ENCODE assay signal across 8 mouse cellular contexts in the genomic region with DNA sequence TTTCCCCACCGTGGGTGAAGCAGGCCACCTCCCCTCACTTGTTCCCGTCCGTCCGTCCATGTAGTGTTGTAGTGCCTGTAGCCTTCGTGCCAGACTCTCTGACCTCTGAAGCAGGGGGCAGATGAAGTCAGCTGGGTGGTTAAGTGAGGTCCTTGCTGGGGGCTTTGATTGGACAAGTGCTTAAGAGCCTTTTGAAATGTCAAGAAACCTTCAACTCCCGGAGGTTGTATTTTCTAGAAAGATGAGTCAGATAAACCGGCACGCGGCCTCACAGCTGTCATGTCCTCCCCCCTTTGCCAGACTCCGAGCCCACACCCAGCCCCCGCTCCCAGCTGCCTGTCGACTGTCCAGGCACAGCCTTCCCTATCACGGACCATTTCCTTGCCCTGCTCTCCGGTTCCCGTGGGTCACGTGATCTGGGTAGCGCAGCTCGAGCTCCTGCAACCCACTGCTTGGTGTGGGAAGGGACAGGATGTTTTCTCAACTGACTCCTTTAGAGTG. TPM values are rescaled to one million over a fixed set of nuclear protein-coding genes. Genes with fewer than 3 reads are reported as not detected.
A peak's percentile ranks its signal among the peaks of the same experiment; 100 is the strongest.
DNase-seq lines count a peak whose midpoint lies in the region; ATAC-seq and TF ChIP-seq lines count a peak whose summit lies in the region.

No protein-coding gene starts in this region.

- no peak overlapping the region; the same call in 1 of the 2 replicates for H3K4me2 ChIP-seq in liver, embryonic 14.5 days (ENCODE audit: low read depth)
- peak overlapping the region; percentile 22 for H3K4me2 ChIP-seq in neural tube, embryonic 15.5 days

- peak overlapping the region; percentile 59; the same call in 1 of the 2 replicates for H3K27ac ChIP-seq in heart, embryonic 10.5 days
- H3K27ac ChIP-seq in liver, embryonic 14.5 days, result no peak overlapping the region
- no peak overlapping the region for H3K27ac ChIP-seq in neural tube, embryonic 15.5 days (replicated peaks)
- H3K27ac ChIP-seq in cerebellum, adult 2 months (ENCODE audit: insufficient read depth, low read length), result no peak overlapping the region

- no peaks in the 10 kb centered on the region for H3K36me3 ChIP-seq in heart, embryonic 10.5 days
- no peaks in the 10 kb centered on the region for H3K36me3 ChIP-seq in liver, embryonic 14.5 days (replicated peaks; ENCODE audit: control insufficient read depth, insufficient read depth, low read depth)
- H3K36me3 ChIP-seq in neural tube, embryonic 15.5 days, result no peaks in the 10 kb centered on the region

- ATAC-seq in common myeloid progenitor, adult 5-6 weeks (replicated peaks; ENCODE audit: low read depth, poor library complexity, severe bottlenecking), result peak; percentile 32; the same call in 1 of the 2 replicates
- peak; percentile 26; the same call in 1 of the 2 replicates for ATAC-seq in liver, embryonic 14.5 days (ENCODE audit: insufficient read depth)
- no peak for ATAC-seq in neural tube, embryonic 15.5 days (ENCODE audit: low FRiP score)

- 9% methylated on average over 18 of the region's 18 CpGs for WGBS in heart, embryonic 10.5 days
- WGBS in liver, embryonic 14.5 days (ENCODE audit: insufficient replicate concordance), result 18% methylated on average over 18 of the region's 18 CpGs
- WGBS in neural tube, embryonic 15.5 days, result 46% methylated on average over 18 of the region's 18 CpGs
- 15% methylated on average over 18 of the region's 18 CpGs for WGBS in cerebellum, adult 2 months

- peaks cover 23% of the 10 kb centered on the region for H3K4me1 ChIP-seq in heart, embryonic 10.5 days
- no peaks in the 10 kb centered on the region for H3K4me1 ChIP-seq in liver, embryonic 14.5 days (replicated peaks; ENCODE audit: control insufficient read depth in 2 of 2, insufficient read depth in 2 of 2, low read length in 1 of 2)
- peaks cover 10% of the 10 kb centered on the region; the same call in 1 of the 2 replicates for H3K4me1 ChIP-seq in neural tube, embryonic 15.5 days
- H3K4me1 ChIP-seq in cerebellum, adult 2 months (ENCODE audit: control insufficient read depth, insufficient read depth, low read length), result no peaks in the 10 kb centered on the region

- H3K27me3 ChIP-seq in heart, embryonic 10.5 days (ENCODE audit: insufficient read depth, poor library complexity, severe bottlenecking), result no peaks in the 10 kb centered on the region
- H3K27me3 ChIP-seq in liver, embryonic 14.5 days (ENCODE audit: control insufficient read depth, insufficient read depth, low read length), result no peaks in the 10 kb centered on the region
- H3K27me3 ChIP-seq in neural tube, embryonic 15.5 days (replicated peaks), result no peaks in the 10 kb centered on the region
- no peaks in the 10 kb centered on the region for H3K27me3 ChIP-seq in cerebellum, adult 2 months (ENCODE audit: control insufficient read depth, insufficient read depth, low read length)

- TF ChIP-seq EP300 in liver, embryonic 14.5 days (IDR thresholded peaks at IDR 0.05; ENCODE audit: low read depth), result no peak

- peak overlapping the region; percentile 38 for H3K4me3 ChIP-seq in heart, embryonic 10.5 days
- no peak overlapping the region for H3K4me3 ChIP-seq in liver, embryonic 14.5 days (ENCODE audit: insufficient read depth in 1 of 2, low read depth in 2 of 2, low read length in 2 of 2)
- no peak overlapping the region for H3K4me3 ChIP-seq in neural tube, embryonic 15.5 days (replicated peaks)
- no peak overlapping the region for H3K4me3 ChIP-seq in cerebellum, adult 2 months (replicated peaks; ENCODE audit: insufficient read depth, low read depth, low read length)

- H3K9me3 ChIP-seq in heart, embryonic 10.5 days, result no peaks in the 10 kb centered on the region
- no peaks in the 10 kb centered on the region for H3K9me3 ChIP-seq in liver, embryonic 14.5 days (ENCODE audit: control insufficient read depth, low read length)
- no peaks in the 10 kb centered on the region for H3K9me3 ChIP-seq in neural tube, embryonic 15.5 days (replicated peaks)

- peak; percentile 67 for DNase-seq in NIH3T3 (ENCODE audit: low read depth)
- peak; percentile 79 for DNase-seq in heart, embryonic 10.5 days (ENCODE audit: low spot score)
- DNase-seq in kidney, adult 18-20 months, result peak; percentile 55
- DNase-seq in liver, embryonic 14.5 days (ENCODE audit: low read depth in 3 of 3, low spot score in 3 of 3), result no peak
- DNase-seq in urinary bladder, postnatal 4 days (ENCODE audit: low spot score in 2 of 2), result peak; percentile 70 to 80
- no peak for DNase-seq in cerebellum, adult 2 months

- no peak overlapping the region for H3K9ac ChIP-seq in liver, embryonic 14.5 days (replicated peaks)
- H3K9ac ChIP-seq in neural tube, embryonic 15.5 days (replicated peaks), result no peak overlapping the region

- no peak for TF ChIP-seq CTCF in liver, embryonic 14.5 days (IDR thresholded peaks at IDR 0.05; ENCODE audit: low read depth)
- no peak for TF ChIP-seq CTCF in cerebellum, adult 2 months (IDR thresholded peaks at IDR 0.05; ENCODE audit: borderline replicate concordance, insufficient read depth, low read depth, low read length)

- no peak for TF ChIP-seq POLR2A in cerebellum, adult 2 months (IDR thresholded peaks at IDR 0.05; ENCODE audit: borderline replicate concordance, insufficient read depth, low read length)

RNA-seq across cellular contexts. Expression of gene Ackr2, which starts 7.7 kb away (rescaled TPM):
- not detected in 2 replicates for total RNA-seq in common myeloid progenitor, adult 5-6 weeks (2017)
- 0.31 TPM in 1 of 2 replicates, not detected in the other for polyA plus RNA-seq in heart, embryonic 10.5 days (2016; fragmentation: Nextera tagmentation; extraction: Ambion mirVana)
- 0.07 and 0.08 TPM in 2 replicates for polyA plus RNA-seq in liver, embryonic 14.5 days (2012; rRNA removed)
- polyA plus RNA-seq in liver, embryonic 14.5 days (2014; fragmentation: Nextera tagmentation; extraction: Ambion mirVana), result 0.20 and 0.37 TPM in 2 replicates
- polyA plus RNA-seq in neural tube, embryonic 15.5 days (2015; fragmentation: Nextera tagmentation; extraction: Ambion mirVana), result 1.5 and 1.7 TPM in 2 replicates
- polyA plus RNA-seq in cerebellum, adult 2 months (2012; rRNA removed), result 0.05 and 0.16 TPM in 2 replicates

RNA-seq across cellular contexts. Expression of gene Cyp8b1, which starts 25.6 kb away (rescaled TPM):
- not detected in 2 replicates for total RNA-seq in common myeloid progenitor, adult 5-6 weeks (2017)
- polyA plus RNA-seq in heart, embryonic 10.5 days (2016; fragmentation: Nextera tagmentation; extraction: Ambion mirVana), result not detected in 2 replicates
- polyA plus RNA-seq in liver, embryonic 14.5 days (2012; rRNA removed), result 0.67 and 0.74 TPM in 2 replicates
- polyA plus RNA-seq in liver, embryonic 14.5 days (2014; fragmentation: Nextera tagmentation; extraction: Ambion mirVana), result 1.5 and 1.8 TPM in 2 replicates
- not detected in 2 replicates for polyA plus RNA-seq in neural tube, embryonic 15.5 days (2015; fragmentation: Nextera tagmentation; extraction: Ambion mirVana)
- polyA plus RNA-seq in cerebellum, adult 2 months (2012; rRNA removed), result not detected in 2 replicates

RNA-seq across cellular contexts. Expression of gene Higd1a, which starts 32.3 kb away (rescaled TPM):
- 15.5 and 18.5 TPM in 2 replicates for total RNA-seq in common myeloid progenitor, adult 5-6 weeks (2017)
- polyA plus RNA-seq in heart, embryonic 10.5 days (2016; fragmentation: Nextera tagmentation; extraction: Ambion mirVana), result 254 and 270 TPM in 2 replicates
- polyA plus RNA-seq in liver, embryonic 14.5 days (2012; rRNA removed), result 12.9 and 20.8 TPM in 2 replicates
- polyA plus RNA-seq in liver, embryonic 14.5 days (2014; fragmentation: Nextera tagmentation; extraction: Ambion mirVana), result 97.4 and 119 TPM in 2 replicates
- 149 and 169 TPM in 2 replicates for polyA plus RNA-seq in neural tube, embryonic 15.5 days (2015; fragmentation: Nextera tagmentation; extraction: Ambion mirVana)
- polyA plus RNA-seq in cerebellum, adult 2 months (2012; rRNA removed), result 125 and 128 TPM in 2 replicates

RNA-seq across cellular contexts. Expression of gene Ccdc13, which starts 51.2 kb away (rescaled TPM):
- not detected in 2 replicates for total RNA-seq in common myeloid progenitor, adult 5-6 weeks (2017)
- 0.21 and 0.28 TPM in 2 replicates for polyA plus RNA-seq in heart, embryonic 10.5 days (2016; fragmentation: Nextera tagmentation; extraction: Ambion mirVana)
- polyA plus RNA-seq in liver, embryonic 14.5 days (2012; rRNA removed), result not detected in 2 replicates
- polyA plus RNA-seq in liver, embryonic 14.5 days (2014; fragmentation: Nextera tagmentation; extraction: Ambion mirVana), result not detected in 2 replicates
- 2.1 and 4.0 TPM in 2 replicates for polyA plus RNA-seq in neural tube, embryonic 15.5 days (2015; fragmentation: Nextera tagmentation; extraction: Ambion mirVana)
- polyA plus RNA-seq in cerebellum, adult 2 months (2012; rRNA removed), result 15.1 and 18.5 TPM in 2 replicates

Comparison
In these comparisons a context has a peak if more than half of its experiments do, and no peak if none do; other contexts are left out.
1. DNase-seq: peak in NIH3T3 (single experiment), heart, embryonic 10.5 days (single experiment), kidney, adult 18-20 months (single experiment) and urinary bladder, postnatal 4 days (2 of 2); none in liver, embryonic 14.5 days (0 of 3) and cerebellum, adult 2 months (0 of 2).